Mouse (Mus musculus) heart, postnatal 0 days (tissue): ENCODE results near the gene Cbr4. TPM values are rescaled to one million over a fixed set of nuclear protein-coding genes. Genes with fewer than 3 reads are reported as not detected.

Source experiments
- ATAC-seq: fragments of 200-750 bp; cut with Nextera tagmentation; 2 replicates; pipeline ENCODE4 v1.8.0; 2017; ENCODE audit warnings: low read depth, moderate number of reproducible peaks, moderate library complexity; ENCODE audit not compliant: insufficient read depth
- DNase-seq: peaks from one replicate; pipeline ENCODE4 v3.0.0-alpha.2; 2016; ENCODE audit warnings: low spot score
- H3K27ac ChIP-seq: fragments of 300-500 bp; sonication (generic); 2 replicates; pipeline ENCODE4 v1.5.1; 2014; ENCODE audit warnings: low read depth, mild to moderate bottlenecking
- H3K27me3 ChIP-seq: fragments of 300-500 bp; sonication (generic); 2 replicates; pipeline ENCODE4 v1.6.1; 2014; ENCODE audit warnings: low read length, mixed read lengths; ENCODE audit not compliant: control insufficient read depth, insufficient read depth
- H3K36me3 ChIP-seq: fragments of 300-500 bp; sonication (generic); replicated peaks from 2 replicates; pipeline ENCODE4 v1.6.1; 2014; ENCODE audit warnings: low read length, mixed read lengths; ENCODE audit not compliant: control insufficient read depth, insufficient read depth
- H3K4me1 ChIP-seq: fragments of 300-500 bp; sonication (generic); 2 replicates; pipeline ENCODE4 v1.6.1; 2014; ENCODE audit warnings: antibody characterized with exemption; ENCODE audit not compliant: control insufficient read depth, insufficient read depth
- H3K4me2 ChIP-seq: fragments of 300-500 bp; sonication (generic); 2 replicates; pipeline ENCODE4 v1.6.1; 2014; ENCODE audit warnings: low read depth, mild to moderate bottlenecking, low read length, moderate library complexity
- H3K4me3 ChIP-seq: fragments of 300-500 bp; sonication (generic); 2 replicates; pipeline ENCODE4 v1.5.1; 2014; ENCODE audit warnings: low read depth, low read length
- H3K9ac ChIP-seq: fragments of 300-500 bp; sonication (generic); replicated peaks from 2 replicates; pipeline ENCODE4 v1.6.1; 2014; ENCODE audit warnings: low read depth, low read length, mixed read lengths
- H3K9me3 ChIP-seq: fragments of 300-500 bp; sonication (generic); replicated peaks from 2 replicates; pipeline ENCODE4 v1.6.1; 2016; ENCODE audit warnings: low read length; ENCODE audit not compliant: control insufficient read depth
- CTCF ChIP-seq: IDR thresholded peaks from 2 replicates; pipeline ENCODE4 v1.5.1; 2016; ENCODE audit warnings: antibody characterized with exemption, control low read depth, low read depth
- EP300 ChIP-seq: IDR thresholded peaks from 2 replicates; pipeline ENCODE4 v1.6.1; 2016; ENCODE audit warnings: antibody characterized with exemption, low read depth
- WGBS: fragments of 180-500 bp; shearing (Covaris S2); extraction: QIAGEN DNeasy Blood & Tissue Kit; methylation state at CpG from one replicate; pipeline ENCODE4 v1.1.7; 2014; 5-methylcytosine and 5-hydroxymethylcytosine counted together
- polyA plus RNA-seq: library from polyadenylated mRNA; unstranded; fragments of >200 nt; fragmentation: Nextera tagmentation; extraction: Ambion mirVana; gene quantifications from 2 replicates; pipeline ENCODE4 v1.2.1, GENCODE M21; 2015
- total RNA-seq: library from RNA; depleted of rRNA; stranded (reverse); fragments of >200 nt; gene quantifications from 2 replicates; pipeline ENCODE4 v1.2.3, GENCODE M21; 2014; ENCODE audit warnings: low replicate concordance

Gene Cbr4
- total and polyA plus RNA-seq, 2 experiments from 2014 or later: 74.6 to 86.5 TPM

GRCm38 (mm10) chr8:61552221-61552620 is 64.7 kb downstream of the Cbr4 start:
- H3K4me3 ChIP-seq: no peak overlapping the region
- no peak overlapping the region for H3K9ac ChIP-seq
- H3K9me3 ChIP-seq: peaks cover 10% of the 10 kb centered on the region; the same call in 1 of the 2 replicates
- DNase-seq (no peak), ATAC-seq (no peak)
- H3K36me3 ChIP-seq: peaks cover 28% of the 10 kb centered on the region
- H3K27ac ChIP-seq: peak overlapping the region; percentile 5; the same call in 1 of the 2 replicates
- no peak overlapping the region for H3K4me2 ChIP-seq
- H3K4me1 ChIP-seq: 0 out of 2 replicates have a peak, but pooled peaks cover 4% of the 10 kb centered on the region
- no peaks in the 10 kb centered on the region for H3K27me3 ChIP-seq
- TF ChIP-seq CTCF (no peak), EP300 (no peak)
- WGBS: 52% methylated on average over 6 of the region's 6 CpGs

- H3K27ac ChIP-seq: no peak overlapping the region
- peaks cover 9% of the 10 kb centered on the region; the same call in 1 of the 2 replicates for H3K4me1 ChIP-seq
- no peaks in the 10 kb centered on the region for H3K27me3 ChIP-seq
- 88% methylated on average over 8 of the region's 8 CpGs for WGBS
- ATAC-seq: no peak
- no peak overlapping the region for H3K4me3 ChIP-seq
- peaks cover 22% of the 10 kb centered on the region for H3K36me3 ChIP-seq
- DNase-seq: no peak
- peaks cover 10% of the 10 kb centered on the region; the same call in 1 of the 2 replicates for H3K9me3 ChIP-seq
- TF ChIP-seq EP300: no peak
- TF ChIP-seq CTCF: no peak
- H3K9ac ChIP-seq: no peak overlapping the region
- H3K4me2 ChIP-seq: no peak overlapping the region
Observed at GRCm38 (mm10) chr8:61552755-61553402, 65.3 kb downstream of the Cbr4 start.

GRCm38 (mm10) chr8:61555343-61555742 is 67.8 kb downstream of the Cbr4 start:
- peaks cover 28% of the 10 kb centered on the region for H3K4me1 ChIP-seq
- no peak overlapping the region for H3K4me2 ChIP-seq
- 50% methylated on average over 6 of the region's 6 CpGs for WGBS
- ATAC-seq: no peak
- H3K9ac ChIP-seq: no peak overlapping the region
- H3K36me3 ChIP-seq: no peaks in the 10 kb centered on the region
- TF ChIP-seq EP300: no peak
- no peak for TF ChIP-seq CTCF
- DNase-seq: no peak
- peak overlapping the region; percentile 11; the same call in 1 of the 2 replicates for H3K27ac ChIP-seq
- H3K4me3 ChIP-seq: no peak overlapping the region
- no peaks in the 10 kb centered on the region for H3K27me3 ChIP-seq
- no peaks in the 10 kb centered on the region for H3K9me3 ChIP-seq

- Histone ChIP-seq H3K4me2 (no peak overlapping the region), H3K4me3 (no peak overlapping the region), H3K9me3 (no peaks in the 10 kb centered on the region), H3K36me3 (no peaks in the 10 kb centered on the region; the same call in 1 of the 2 replicates), H3K4me1 (peaks cover 28% of the 10 kb centered on the region), H3K27ac (no peak overlapping the region), H3K9ac (no peak overlapping the region), H3K27me3 (no peaks in the 10 kb centered on the region)
- ATAC-seq (no peak), DNase-seq (no peak)
- WGBS: 83% methylated on average over 8 of the region's 8 CpGs
- TF ChIP-seq EP300: no peak
- TF ChIP-seq CTCF: no peak
Observed at GRCm38 (mm10) chr8:61556219-61556618, 68.7 kb downstream of the Cbr4 start.
